Mouse (Mus musculus) liver, embryonic 18 days (tissue): ENCODE results near the gene Cbfa2t2. TPM values are rescaled to one million over a fixed set of nuclear protein-coding genes. Genes with fewer than 3 reads are reported as not detected.

Experiments
- polyA plus RNA-seq: library from polyadenylated mRNA; depleted of rRNA; stranded (reverse); fragments of >200 nt; gene quantifications from 2 replicates; pipeline ENCODE4 v1.2.3, GENCODE M21; 2012; rRNA removed

The Cbfa2t2 gene
- 4.2 and 4.5 TPM in 2 replicates for polyA plus RNA-seq

GRCm38 (mm10) chr2:154436458-154437190 is at the start of gene Cbfa2t2:
Gene Cbfa2t2, plus strand, starts transcription at chr2:154436481.

GRCm38 (mm10) chr2:154407643-154408445 is 28.4 kb upstream of the Cbfa2t2 start, which contains the start of gene Snta1:
Gene Snta1, minus strand, starts transcription at chr2:154408099.

GRCm38 (mm10) chr2:154546711-154547110 is 110.4 kb downstream of the Cbfa2t2 start, which contains the start of gene 1700003F12Rik:
Gene 1700003F12Rik, plus strand, starts transcription at chr2:154547085.

GRCm38 (mm10) chr2:154551476-154551875 is 115.2 kb downstream of the Cbfa2t2 start, which contains the start of gene Actl10:
Gene Actl10, plus strand, starts transcription at chr2:154551776.

GRCm38 (mm10) chr2:154558264-154559039 is 122.2 kb downstream of the Cbfa2t2 start, which contains the start of gene Necab3:
Gene Necab3, minus strand, starts transcription at chr2:154558890.

GRCm38 (mm10) chr2:154569836-154570286 is 133.6 kb downstream of the Cbfa2t2 start, which contains the start of gene E2f1:
Gene E2f1, minus strand, starts transcription at chr2:154569892.

Other genes starting within 250 kb of the Cbfa2t2 start
- 0.05 and 0.07 TPM in 2 replicates for gene Bpifb1, start 245.7 kb upstream of the Cbfa2t2 start, polyA plus RNA-seq
- gene Bpifb5, start 212.7 kb upstream of the Cbfa2t2 start, polyA plus RNA-seq: not detected in 2 replicates
- gene Bpifb9a, start 178.6 kb upstream of the Cbfa2t2 start, polyA plus RNA-seq: 0.01 TPM in 1 of 2 replicates, not detected in the other
- gene Bpifb9b, start 129.3 kb upstream of the Cbfa2t2 start, polyA plus RNA-seq: not detected in 2 replicates
- gene Cdk5rap1, start 63.5 kb upstream of the Cbfa2t2 start, polyA plus RNA-seq: 9.5 and 15.7 TPM in 2 replicates
- 4.0 and 4.5 TPM in 2 replicates for gene Snta1, start 28.4 kb upstream of the Cbfa2t2 start, polyA plus RNA-seq
- 4.5 and 5.8 TPM in 2 replicates for gene 1700003F12Rik, start 110.6 kb downstream of the Cbfa2t2 start, polyA plus RNA-seq
- gene Actl10, start 115.3 kb downstream of the Cbfa2t2 start, polyA plus RNA-seq: 0.01 and 0.02 TPM in 2 replicates
- gene Necab3, start 122.4 kb downstream of the Cbfa2t2 start, polyA plus RNA-seq: 0.56 and 0.81 TPM in 2 replicates
- 14.6 and 16.7 TPM in 2 replicates for gene E2f1, start 133.4 kb downstream of the Cbfa2t2 start, polyA plus RNA-seq
- gene Pxmp4, start 167.2 kb downstream of the Cbfa2t2 start, polyA plus RNA-seq: 66.2 and 70.8 TPM in 2 replicates
- 1.9 and 2.2 TPM in 2 replicates for gene Zfp341, start 176.8 kb downstream of the Cbfa2t2 start, polyA plus RNA-seq
- 0.07 and 0.22 TPM in 2 replicates for gene 4930519P11Rik, start 177.0 kb downstream of the Cbfa2t2 start, polyA plus RNA-seq
- 99.6 and 100 TPM in 2 replicates for gene Chmp4b, start 215.2 kb downstream of the Cbfa2t2 start, polyA plus RNA-seq